Mouse (Mus musculus) liver, adult 2 months (tissue): ENCODE measurements around the gene Tk1. TPM values are rescaled to one million over a fixed set of nuclear protein-coding genes. Genes with fewer than 3 reads are reported as not detected.

Experiments used
- DNase-seq: peaks from one replicate; pipeline ENCODE4 v3.0.0-alpha.2; 2011; ENCODE audit warnings: low read depth, low spot score; ENCODE audit errors: extremely low read depth
- H3K27ac ChIP-seq: fragments of 200-500 bp; replicated peaks from 2 replicates; pipeline ENCODE4 v1.5.1; 2012; ENCODE audit warnings: low read depth, mild to moderate bottlenecking, control low read depth, inconsistent platforms, low read length; ENCODE audit not compliant: insufficient read depth
- H3K27me3 ChIP-seq: fragments of 200-500 bp; 2 replicates; pipeline ENCODE4 v1.6.1; 2012; ENCODE audit warnings: mild to moderate bottlenecking, moderate library complexity, low read length, inconsistent platforms; ENCODE audit not compliant: control insufficient read depth, insufficient read depth
- H3K36me3 ChIP-seq: fragments of 200-500 bp; 2 replicates; pipeline ENCODE4 v1.6.1; 2012; ENCODE audit warnings: low read length, inconsistent platforms; ENCODE audit not compliant: control insufficient read depth, insufficient read depth
- H3K4me1 ChIP-seq: fragments of 200-500 bp; 2 replicates; pipeline ENCODE4 v1.6.1; 2011; ENCODE audit warnings: low read length; ENCODE audit not compliant: control insufficient read depth, insufficient read depth
- H3K4me3 ChIP-seq: fragments of 200-500 bp; 2 replicates; pipeline ENCODE4 v1.5.1; 2011; ENCODE audit warnings: low read depth, mild to moderate bottlenecking, control low read depth, low read length, moderate library complexity; ENCODE audit not compliant: insufficient read depth
- H3K79me2 ChIP-seq: fragments of 200-500 bp; 2 replicates; pipeline ENCODE4 v1.6.1; 2012; ENCODE audit warnings: inconsistent platforms, mild to moderate bottlenecking, low read length, moderate library complexity; ENCODE audit not compliant: control insufficient read depth, insufficient read depth
- H3K9ac ChIP-seq: fragments of 200-500 bp; 2 replicates; pipeline ENCODE4 v1.6.1; 2012; ENCODE audit warnings: low read depth, mild to moderate bottlenecking, control low read depth, inconsistent platforms, low read length
- CTCF ChIP-seq: fragments of 200-500 bp; IDR thresholded peaks from 2 replicates; pipeline ENCODE4 v1.5.1; 2011; ENCODE audit warnings: low read depth, low read length, control low read depth
- POLR2A ChIP-seq: fragments of 200-500 bp; IDR thresholded peaks from 2 replicates; pipeline ENCODE4 v1.6.1; 2011; ENCODE audit warnings: low read length, control low read depth; ENCODE audit not compliant: insufficient read depth; ENCODE audit errors: extremely low read depth
- WGBS: fragments of 180-500 bp; shearing (Covaris S2); methylation state at CpG from one replicate; pipeline ENCODE4 v1.1.7; 2018; 5-methylcytosine and 5-hydroxymethylcytosine counted together
- polyA plus RNA-seq: library from polyadenylated mRNA; depleted of rRNA; stranded (reverse); fragments of >200 nt; gene quantifications from 2 replicates; pipeline ENCODE4 v1.2.3, GENCODE M21; 2012
- total RNA-seq: library from RNA; depleted of rRNA; stranded (reverse); fragments of >200 nt; gene quantifications from 2 replicates; pipeline ENCODE4 v1.2.3, GENCODE M21; 2014

Gene Tk1
- total and polyA plus RNA-seq, 2 experiments = 45.6 to 56.9 TPM

- H3K4me3 ChIP-seq = peak within 1 kb of the TSS; percentile 66
- H3K79me2 ChIP-seq = peaks cover 6% of the 10 kb centered on the region; the same call in 1 of the 2 replicates
- no peaks in the 10 kb centered on the region for H3K36me3 ChIP-seq
- H3K9ac ChIP-seq = peak within 1 kb of the TSS; percentile 86
- H3K4me1 ChIP-seq = peaks cover 19% of the 10 kb centered on the region
- DNase-seq = peak; percentile 77
- TF ChIP-seq CTCF = no peak
- peak; percentile 98 for TF ChIP-seq POLR2A
- under 1% methylated on average over 50 of the region's 51 CpGs for WGBS
- H3K27me3 ChIP-seq = no peaks in the 10 kb centered on the region
- peak within 1 kb of the TSS; percentile 80 for H3K27ac ChIP-seq
Observed at GRCm38 (mm10) chr11:117848985-117849671, 23.2 kb upstream of the Tk1 start, which contains the start of gene Birc5. Birc5 (plus strand) TSS chr11:117849251.

DNA sequence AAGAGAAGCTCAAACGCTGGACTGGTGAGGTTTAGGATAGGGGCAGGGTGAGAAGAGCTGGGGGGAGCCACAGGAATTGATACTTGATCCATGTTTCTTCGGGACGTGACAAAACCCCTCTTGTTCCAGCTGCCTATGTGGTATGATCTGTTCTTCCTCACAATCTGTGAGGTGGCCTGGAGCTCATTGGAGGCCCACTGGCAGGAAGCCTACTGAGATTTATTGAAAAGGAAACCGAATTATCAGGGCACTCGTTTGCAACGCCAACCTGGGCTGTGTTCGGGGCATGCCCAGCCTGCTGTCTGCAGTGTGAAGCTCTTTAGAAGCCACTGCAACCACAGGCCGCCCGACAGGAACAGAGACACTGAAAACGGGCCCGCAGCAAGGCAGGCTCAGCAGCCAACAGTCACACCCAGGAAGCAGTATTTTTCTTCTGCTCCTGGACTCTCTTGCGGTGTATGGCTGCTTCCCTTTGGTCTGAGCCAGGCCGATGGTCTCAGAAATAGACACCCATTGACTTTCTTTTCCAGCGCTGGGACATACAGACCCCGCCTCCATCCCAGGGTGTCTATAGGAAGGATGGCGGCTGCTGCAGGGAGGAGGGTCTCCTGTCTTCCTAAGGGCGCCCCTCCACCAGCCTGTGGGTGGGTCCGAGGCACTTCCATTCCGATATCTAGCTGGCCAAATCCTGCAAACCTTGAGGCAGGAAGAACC is 22.5 kb upstream of the Tk1 start:
- Histone ChIP-seq H3K36me3 (no peaks in the 10 kb centered on the region), H3K27ac (peak overlapping the region; percentile 80), H3K9ac (peak overlapping the region; percentile 86), H3K79me2 (peaks cover 6% of the 10 kb centered on the region; the same call in 1 of the 2 replicates), H3K4me1 (peaks cover 19% of the 10 kb centered on the region), H3K27me3 (no peaks in the 10 kb centered on the region), H3K4me3 (peak overlapping the region; percentile 66)
- 1% methylated on average over 19 of the region's 19 CpGs for WGBS
- peak; percentile 42 for DNase-seq
- TF ChIP-seq CTCF (no peak), POLR2A (0 out of 2 replicates have a peak, but pooled peaks have one; percentile 25)

GRCm38 (mm10) chr11:117847593-117848215 is 21.8 kb upstream of the Tk1 start:
- Histone ChIP-seq H3K4me3 (peak overlapping the region; percentile 66), H3K4me1 (peaks cover 19% of the 10 kb centered on the region), H3K36me3 (no peaks in the 10 kb centered on the region), H3K9ac (peak overlapping the region; percentile 86), H3K27ac (peak overlapping the region; percentile 80), H3K27me3 (no peaks in the 10 kb centered on the region), H3K79me2 (peaks cover 6% of the 10 kb centered on the region; the same call in 1 of the 2 replicates)
- TF ChIP-seq CTCF = no peak
- peak; percentile 77 for TF ChIP-seq POLR2A
- 20% methylated on average over 7 of the region's 7 CpGs for WGBS
- peak; percentile 81 for DNase-seq

DNA sequence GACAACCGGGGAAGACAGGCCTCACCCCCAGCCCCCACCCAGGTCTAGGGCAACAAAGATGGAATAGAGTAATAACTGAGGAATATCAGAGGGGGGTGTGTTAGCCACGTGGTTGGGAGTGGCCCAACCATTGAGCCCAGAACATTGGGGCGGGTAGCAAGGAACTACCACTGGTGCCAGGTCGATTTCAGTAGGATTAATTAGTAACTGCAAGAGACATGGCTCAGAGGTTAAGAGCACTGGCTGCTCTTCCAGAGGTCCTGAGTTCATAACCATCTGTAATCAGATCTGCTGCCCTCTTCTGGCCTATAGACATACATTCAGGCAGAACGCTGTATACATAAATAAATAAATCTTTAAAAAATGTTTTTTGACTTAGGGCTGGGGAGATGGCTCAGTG is 20.7 kb upstream of the Tk1 start:
- peak; percentile 98 for DNase-seq
- Histone ChIP-seq H3K4me1 (peaks cover 19% of the 10 kb centered on the region), H3K9ac (peak overlapping the region; percentile 59), H3K4me3 (no peak overlapping the region), H3K27ac (peak overlapping the region; percentile 97), H3K27me3 (no peaks in the 10 kb centered on the region), H3K79me2 (peaks cover 6% of the 10 kb centered on the region; the same call in 1 of the 2 replicates), H3K36me3 (no peaks in the 10 kb centered on the region)
- 12% methylated on average over 5 of the region's 5 CpGs for WGBS
- TF ChIP-seq POLR2A = 0 out of 2 replicates have a peak, but pooled peaks have one; percentile 13
- TF ChIP-seq CTCF = no peak

DNA sequence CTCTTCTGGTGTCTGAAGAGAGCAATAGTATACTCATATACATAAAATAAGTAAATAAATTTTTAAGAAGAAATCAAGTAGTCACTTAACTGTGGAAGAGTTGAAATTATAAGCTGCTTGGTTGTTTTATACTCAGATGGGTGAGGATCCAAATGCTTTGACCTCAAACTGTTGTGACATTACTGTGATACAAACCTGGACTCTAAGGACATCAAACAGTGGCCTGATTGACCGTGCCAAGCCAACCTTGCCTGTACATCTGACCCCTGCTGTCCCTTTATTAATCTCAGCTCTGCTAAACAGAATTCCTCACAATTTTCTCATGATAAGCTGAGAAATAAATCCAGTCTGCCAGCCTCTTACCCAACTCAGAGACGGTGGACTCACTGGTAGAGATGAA is 19.8 kb upstream of the Tk1 start:
- no peaks in the 10 kb centered on the region for H3K27me3 ChIP-seq
- H3K79me2 ChIP-seq = peaks cover 6% of the 10 kb centered on the region; the same call in 1 of the 2 replicates
- H3K27ac ChIP-seq = peak overlapping the region; percentile 97
- no peak overlapping the region for H3K9ac ChIP-seq
- no peak overlapping the region for H3K4me3 ChIP-seq
- H3K4me1 ChIP-seq = peaks cover 19% of the 10 kb centered on the region
- TF ChIP-seq CTCF (no peak), POLR2A (no peak)
- DNase-seq = peak; percentile 98
- no peaks in the 10 kb centered on the region for H3K36me3 ChIP-seq
- 25% methylated on average over 2 of the region's 2 CpGs for WGBS
